Mouse (Mus musculus) cerebellum, adult 2 months (tissue): ENCODE results near the gene Arl13b.

Source experiments
- CTCF ChIP-seq: fragments of 200-500 bp; IDR thresholded peaks from 2 replicates; pipeline ENCODE4 v1.5.1; 2011; ENCODE audit warnings: low read depth, mild to moderate bottlenecking, control low read depth, low read length, moderate library complexity, borderline replicate concordance; ENCODE audit not compliant: insufficient read depth
- POLR2A ChIP-seq: fragments of 200-500 bp; IDR thresholded peaks from 2 replicates; pipeline ENCODE4 v1.6.1; 2011; ENCODE audit warnings: low read length, control low read depth, borderline replicate concordance; ENCODE audit not compliant: insufficient read depth

- TF ChIP-seq CTCF (no peak), POLR2A (no peak)
Observed at GRCm38 (mm10) chr16:62874065-62874464, 27.2 kb upstream of the Arl13b start.
